Mouse (Mus musculus): ENCODE results near the gene Slirp.
"Not testable (repeated sequence)": the region's sequence is repeated elsewhere in the genome, so short reads cannot be mapped to it uniquely, and the experiment has no call there.

Slirp gene

GRCm38 (mm10) chr12:87442177-87443114 is 1.2 kb upstream of the Slirp start:
- DNase-seq: no peak

DNA sequence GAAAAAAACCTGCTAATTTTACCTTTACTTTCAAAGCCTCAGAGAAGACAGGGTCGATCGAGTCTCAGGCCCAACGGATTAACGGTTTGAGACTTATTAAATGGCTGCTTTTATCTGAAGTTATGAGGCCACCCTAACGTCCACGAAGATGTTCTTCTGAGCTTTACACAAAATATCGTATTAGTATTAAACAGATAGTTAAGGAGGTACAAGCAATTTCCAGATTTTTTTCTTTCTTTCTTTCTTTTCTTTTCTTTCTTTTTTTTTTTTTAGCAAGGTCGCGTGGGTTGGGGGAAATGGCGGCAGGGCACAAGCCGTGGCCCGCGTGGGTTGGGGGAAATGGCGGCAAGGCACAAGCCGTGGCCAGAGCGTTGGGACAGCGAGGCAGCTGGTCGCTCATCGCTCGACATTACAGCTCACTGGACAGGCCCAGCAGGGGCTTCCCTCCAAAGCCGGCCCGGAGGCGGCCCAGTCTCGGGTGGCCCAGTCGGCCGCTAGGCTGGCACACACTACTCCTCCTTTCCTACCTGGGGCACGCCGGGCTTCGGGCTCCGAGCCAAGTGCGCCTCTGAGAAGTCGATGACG is 489 bp upstream of the Slirp start:
- DNase-seq: no peak

DNA sequence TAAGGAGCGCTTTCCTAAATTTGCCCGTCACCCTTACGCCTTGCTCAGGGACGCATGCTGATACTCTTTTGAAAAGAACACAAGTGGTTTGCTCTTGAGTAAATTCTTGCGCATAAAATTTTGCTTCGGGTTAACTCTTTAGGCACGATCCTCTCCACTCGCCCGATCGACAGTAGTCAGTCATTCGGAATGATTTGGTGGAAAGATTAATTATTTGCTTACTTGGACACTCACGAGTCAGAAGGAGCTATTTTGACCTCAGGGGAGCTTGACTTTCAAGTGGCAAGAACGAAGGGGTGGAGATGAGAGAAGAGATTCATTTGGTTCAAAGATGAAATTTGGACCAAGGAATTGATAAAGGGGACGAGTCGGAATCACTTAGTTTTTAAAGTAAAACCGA is 515 bp downstream of the Slirp start:
- no peak for DNase-seq

DNA sequence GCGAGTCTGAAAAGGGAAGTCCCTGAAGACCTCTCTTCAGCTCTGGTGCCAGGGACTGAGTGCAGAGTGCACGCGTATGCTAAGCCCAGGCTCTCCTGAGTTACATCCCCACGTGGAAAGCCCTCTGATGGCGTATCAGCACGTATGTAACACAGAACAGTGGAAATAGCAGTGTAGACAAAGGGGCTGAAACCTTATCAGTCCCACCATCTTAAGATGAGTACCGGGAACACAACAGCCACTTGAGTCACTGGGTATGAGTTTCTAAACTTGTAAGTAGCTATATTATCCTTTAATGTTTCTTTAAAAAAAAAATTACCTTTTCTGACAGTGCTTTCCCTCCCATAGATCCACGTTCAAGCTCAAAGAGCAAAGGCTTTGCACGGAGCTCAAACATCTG is 5.8 kb downstream of the Slirp start:
- no peak for DNase-seq

DNA sequence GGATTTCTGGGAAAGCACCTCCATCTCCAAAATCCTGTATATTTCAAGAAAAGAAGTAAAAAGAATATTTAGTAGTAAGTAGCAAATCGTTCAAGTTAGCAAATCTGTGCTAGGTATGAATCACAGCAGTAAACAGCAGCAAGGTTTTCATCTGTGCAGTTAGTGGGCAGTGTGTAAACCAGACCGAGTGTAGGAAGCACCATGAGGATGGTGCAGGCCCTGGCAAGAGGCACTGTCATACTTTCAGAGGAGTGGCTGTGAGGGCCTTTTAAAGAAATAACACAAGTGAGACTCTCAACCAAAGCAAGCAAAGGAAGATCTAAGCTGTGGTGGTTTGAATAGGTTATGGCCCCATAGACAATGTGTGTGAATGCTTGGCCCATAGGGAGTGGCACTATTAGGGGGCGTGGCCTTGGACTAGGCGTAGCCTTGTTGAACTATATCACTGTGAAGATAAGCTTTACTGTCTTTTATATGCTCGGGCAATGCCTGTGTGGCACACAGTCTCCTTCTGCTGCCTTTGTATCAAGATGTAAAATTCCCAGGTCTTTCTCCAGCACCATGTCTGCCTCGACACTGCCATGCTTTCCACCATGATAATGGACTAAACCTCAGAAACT is 21.1 kb downstream of the Slirp start:
- DNase-seq: no peak

DNA sequence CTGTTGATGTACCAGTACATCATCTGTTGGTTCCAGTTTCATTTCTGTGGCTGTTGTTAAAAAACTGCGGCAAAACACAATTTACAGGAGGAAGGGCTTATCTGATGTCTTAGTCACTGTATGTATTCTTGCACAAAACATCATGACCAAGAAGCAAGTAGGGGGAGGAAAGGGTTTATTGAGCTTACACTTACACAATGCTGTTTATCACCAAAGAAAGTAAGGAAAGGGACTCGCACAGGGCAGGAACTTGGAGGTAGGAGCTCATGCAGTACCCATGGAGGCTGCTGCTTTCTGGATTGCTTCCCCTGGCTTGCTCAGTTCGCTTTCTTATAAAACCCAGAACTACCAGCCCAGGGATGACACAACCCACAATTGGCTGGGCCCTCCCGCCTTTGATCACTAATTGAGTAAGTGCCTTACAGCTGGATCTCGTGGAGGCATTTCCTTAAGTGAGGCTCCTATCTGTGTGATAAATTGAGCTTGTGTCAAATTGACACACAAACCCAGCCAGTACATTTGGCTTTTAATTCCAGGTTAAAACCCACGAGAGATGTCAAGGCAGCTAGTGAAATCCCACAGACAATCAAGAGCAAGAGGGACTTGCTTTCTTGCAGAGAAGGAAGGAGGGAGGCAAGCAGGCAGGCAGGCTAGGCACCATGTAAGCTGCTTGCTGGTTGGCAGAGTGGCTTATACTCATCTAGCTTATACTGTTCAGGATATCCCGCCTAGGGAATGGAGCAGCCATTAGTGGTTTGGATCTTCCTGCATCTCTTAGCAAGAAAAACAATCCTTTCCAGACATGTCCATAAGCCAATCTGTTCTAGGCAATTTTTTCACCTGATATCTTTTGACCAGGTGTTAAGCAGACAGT is 26.8 kb downstream of the Slirp start:
- DNase-seq: no peak

- no peak for DNase-seq
These were observed 27.8 kb downstream of the Slirp start for GRCm38 (mm10) chr12:87471421-87471963.

DNA sequence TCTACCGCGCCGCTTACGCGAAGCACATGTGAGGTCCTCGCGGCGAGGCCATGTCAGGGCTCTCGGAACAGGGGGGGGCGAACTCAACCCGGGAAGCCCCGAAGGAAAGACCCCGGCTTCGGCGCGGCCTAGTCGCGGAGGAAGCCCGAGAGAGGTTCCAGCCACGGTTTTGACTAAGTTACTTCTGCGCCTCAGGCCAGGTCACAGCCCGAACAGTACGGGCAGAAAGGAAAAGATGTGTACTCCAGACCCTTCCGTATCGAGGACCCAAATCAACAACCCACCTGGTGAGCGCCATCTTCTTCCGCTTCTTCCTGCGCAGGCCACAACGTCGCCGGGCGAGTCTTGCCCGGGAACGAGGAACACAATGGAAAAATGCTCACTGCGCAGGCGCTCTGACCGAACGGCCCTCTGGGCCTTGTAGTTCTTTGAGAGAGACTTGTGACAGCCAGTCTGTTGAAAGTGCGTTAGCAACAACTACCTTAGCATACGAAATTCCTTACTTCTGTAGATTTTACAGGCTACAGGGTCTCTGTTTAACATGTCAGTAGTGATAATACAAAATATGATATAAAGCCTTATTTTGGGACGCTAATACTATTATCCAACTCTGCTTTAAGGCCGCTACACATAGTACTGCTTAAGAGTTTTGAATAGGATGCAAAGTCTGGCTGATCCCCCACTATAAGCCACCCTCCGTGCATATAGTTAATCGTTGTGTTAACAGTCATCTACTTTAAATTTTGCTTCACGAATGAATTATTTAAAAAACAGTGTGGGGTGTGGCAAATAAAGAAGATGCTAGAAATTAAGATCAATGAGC is 28.5 kb downstream of the Slirp start, which contains the start of gene Snw1:
Gene Snw1 (minus strand): TSS at position 311 of the 823 bp plus-strand sequence.
- peak; percentile 94 to 95 for DNase-seq

DNA sequence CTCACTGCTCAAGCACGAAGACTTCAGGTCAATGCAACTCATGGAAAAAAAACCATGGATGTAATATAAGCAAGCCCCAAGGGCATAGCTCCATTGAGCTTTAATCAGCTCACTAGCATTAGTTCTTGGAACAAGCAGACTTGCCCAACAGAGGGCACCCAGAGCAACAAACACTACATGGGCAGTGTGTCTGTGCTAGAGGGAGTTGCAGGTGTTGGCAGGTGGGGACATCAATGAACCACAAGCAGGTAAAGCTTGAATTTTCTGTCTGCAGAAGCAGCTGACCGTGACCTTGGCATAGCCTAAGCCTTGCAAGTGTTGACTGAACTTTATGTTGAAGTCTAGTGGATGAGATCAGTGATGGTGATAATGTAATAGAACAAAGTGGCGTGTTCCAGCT is 31.1 kb downstream of the Slirp start:
- DNase-seq: no peak

DNA sequence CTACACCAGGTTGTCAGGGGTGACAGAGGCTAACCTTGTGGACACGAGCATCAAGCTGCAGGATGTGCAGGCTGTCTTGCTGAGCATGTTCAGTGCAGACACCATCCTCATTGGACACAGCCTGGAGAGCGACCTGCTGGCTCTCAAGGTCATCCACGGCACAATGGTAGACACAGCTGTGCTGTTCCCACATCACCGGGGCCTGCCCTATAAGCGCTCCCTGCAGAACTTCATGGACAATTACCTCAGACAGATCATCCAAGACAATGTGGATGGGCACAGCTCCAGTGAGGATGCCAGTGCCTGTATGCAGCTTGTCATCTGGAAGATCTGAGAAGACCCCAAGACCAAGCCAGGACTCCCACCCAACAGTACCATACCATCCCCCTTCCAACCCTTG is 38.8 kb downstream of the Slirp start:
- not testable (repeated sequence) for DNase-seq

DNA sequence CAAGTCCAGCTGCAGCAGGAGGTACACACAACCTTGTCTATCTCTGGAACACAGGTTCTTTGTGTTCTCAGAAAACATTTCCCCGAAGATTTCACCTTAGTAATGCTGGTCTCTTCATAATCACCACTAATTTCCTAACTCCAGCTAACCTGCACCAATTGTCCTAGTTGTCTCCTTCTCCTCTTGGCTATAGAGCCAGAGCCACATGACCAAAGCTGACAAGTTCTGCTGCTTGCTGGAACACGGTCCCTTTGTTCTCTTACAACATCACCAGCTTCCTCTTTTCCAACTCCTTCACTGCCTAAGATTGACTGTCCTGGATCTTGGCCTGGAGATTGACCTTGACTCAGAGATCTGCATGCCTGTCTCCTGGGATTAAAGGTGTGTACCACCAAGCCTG is 45.0 kb downstream of the Slirp start:
- not testable (repeated sequence) for DNase-seq

DNA sequence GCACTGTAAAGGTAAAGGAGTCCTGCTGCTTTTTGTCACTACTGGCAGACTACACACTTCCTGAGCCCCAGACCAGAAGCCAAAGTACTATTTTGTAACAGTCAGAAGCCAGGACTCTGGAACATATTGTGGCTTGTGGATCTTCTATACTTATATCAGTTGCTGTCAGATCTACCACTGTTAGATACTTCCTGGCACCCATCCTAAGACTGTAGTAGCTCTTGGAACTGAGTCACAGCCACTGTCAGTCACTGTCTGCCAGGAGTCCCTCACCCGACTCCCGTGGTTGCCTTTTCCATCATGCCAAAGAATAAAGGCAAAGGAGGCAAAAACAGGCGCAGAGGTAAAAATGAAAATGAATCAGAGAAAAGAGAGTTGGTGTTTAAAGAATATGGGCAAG is 50.7 kb downstream of the Slirp start, which contains the start of gene Gm5788:
Gene Gm5788 (plus strand): TSS at position 301 of the 400 bp plus-strand sequence.
- DNase-seq: not testable (repeated sequence)

Measured in cerebellum, postnatal 36 days (tissue).